Mouse (Mus musculus) bone marrow, adult 2 months (tissue): ENCODE data around the gene Pappa.

Experiments
- CTCF ChIP-seq: fragments of 200-500 bp; IDR thresholded peaks from 2 replicates; pipeline ENCODE4 v1.5.1; 2011; ENCODE audit warnings: low read length, control low read depth; ENCODE audit not compliant: control insufficient read depth, insufficient read depth
- POLR2A ChIP-seq: fragments of 200-500 bp; IDR thresholded peaks from 2 replicates; pipeline ENCODE4 v1.6.1; 2011; ENCODE audit warnings: low read depth, mild to moderate bottlenecking, control low read depth, low read length, borderline replicate concordance; ENCODE audit not compliant: control insufficient read depth

GRCm38 (mm10) chr4:65242434-65242931 is 118.5 kb downstream of the Pappa start:
- TF ChIP-seq CTCF (no peak), POLR2A (no peak)
